Mouse (Mus musculus) erythroblast, embryonic 14.5 days (primary cell): Measurements from ENCODE around the gene Mbd5. TPM values are rescaled to one million over a fixed set of nuclear protein-coding genes. Genes with fewer than 3 reads are reported as not detected.

Experiments used
- H3K27me3 ChIP-seq: 2 replicates; pipeline ENCODE4 v1.6.1; 2012; ENCODE audit warnings: inconsistent platforms; ENCODE audit not compliant: control insufficient read depth
- H3K36me3 ChIP-seq: 2 replicates; pipeline ENCODE4 v1.6.1; 2012; ENCODE audit warnings: mild to moderate bottlenecking, inconsistent platforms; ENCODE audit not compliant: control insufficient read depth
- H3K4me1 ChIP-seq: 2 replicates; pipeline ENCODE4 v1.6.1; 2012; ENCODE audit warnings: inconsistent platforms; ENCODE audit not compliant: control insufficient read depth
- H3K4me3 ChIP-seq: replicated peaks from 2 replicates; pipeline ENCODE3; 2012; ENCODE audit warnings: moderate library complexity, mild to moderate bottlenecking, inconsistent platforms
- H3K9me3 ChIP-seq: 2 replicates; pipeline ENCODE4 v1.6.1; 2012; ENCODE audit warnings: low read length, inconsistent platforms, mixed read lengths; ENCODE audit not compliant: control insufficient read depth
- GATA1 ChIP-seq: IDR thresholded peaks from 2 replicates; pipeline ENCODE4 v1.6.1; 2012; ENCODE audit warnings: low read length, inconsistent platforms, mixed read lengths
- TAL1 ChIP-seq: IDR thresholded peaks from 3 replicates; pipeline ENCODE4 v1.6.1; 2012; ENCODE audit warnings: low read length, inconsistent platforms, mixed read lengths
- polyA plus RNA-seq: library from polyadenylated mRNA; stranded (reverse); fragments of >175 nt; gene quantifications from 2 replicates; pipeline ENCODE4 v1.2.3, GENCODE M21; 2012

The Mbd5 gene
- polyA plus RNA-seq, 1 experiment, result 0.02 TPM

GRCm38 (mm10) chr2:49286965-49287364, 337.7 kb downstream of the Mbd5 start:
- H3K9me3 ChIP-seq, result 0 out of 2 replicates have a peak, but pooled peaks cover 2% of the 10 kb centered on the region
- no peak for TF ChIP-seq TAL1
- TF ChIP-seq GATA1, result no peak
- no peaks in the 10 kb centered on the region for H3K27me3 ChIP-seq
- H3K36me3 ChIP-seq, result no peaks in the 10 kb centered on the region
- no peaks in the 10 kb centered on the region for H3K4me1 ChIP-seq
- H3K4me3 ChIP-seq, result no peak overlapping the region

GRCm38 (mm10) chr2:49291709-49292108, 342.4 kb downstream of the Mbd5 start:
- 0 out of 2 replicates have a peak, but pooled peaks cover 2% of the 10 kb centered on the region for H3K9me3 ChIP-seq
- TF ChIP-seq GATA1, result no peak
- no peak for TF ChIP-seq TAL1

GRCm38 (mm10) chr2:49312629-49313447, 363.5 kb downstream of the Mbd5 start:
- Histone ChIP-seq H3K4me1 (no peaks in the 10 kb centered on the region), H3K4me3 (peak overlapping the region; percentile 51), H3K36me3 (no peaks in the 10 kb centered on the region), H3K9me3 (no peaks in the 10 kb centered on the region), H3K27me3 (no peaks in the 10 kb centered on the region)
- TF ChIP-seq TAL1, result no peak
- no peak for TF ChIP-seq GATA1

More at GRCm38 (mm10) chr2:49291709-49292108, 342.4 kb downstream of the Mbd5 start:
- Histone ChIP-seq H3K36me3 (no peaks in the 10 kb centered on the region), H3K4me3 (no peak overlapping the region), H3K27me3 (no peaks in the 10 kb centered on the region), H3K4me1 (no peaks in the 10 kb centered on the region)

GRCm38 (mm10) chr2:49333594-49333993, 384.3 kb downstream of the Mbd5 start:
- H3K36me3 ChIP-seq, result no peaks in the 10 kb centered on the region
- no peaks in the 10 kb centered on the region for H3K9me3 ChIP-seq
- H3K27me3 ChIP-seq, result no peaks in the 10 kb centered on the region
- H3K4me1 ChIP-seq, result no peaks in the 10 kb centered on the region
- no peak overlapping the region for H3K4me3 ChIP-seq
- TF ChIP-seq TAL1 (no peak), GATA1 (no peak)

- H3K36me3 ChIP-seq, result no peaks in the 10 kb centered on the region
- H3K9me3 ChIP-seq, result no peaks in the 10 kb centered on the region
- no peaks in the 10 kb centered on the region for H3K4me1 ChIP-seq
- TF ChIP-seq TAL1, result no peak
- TF ChIP-seq GATA1, result no peak
- H3K27me3 ChIP-seq, result no peaks in the 10 kb centered on the region
- no peak overlapping the region for H3K4me3 ChIP-seq
Measured at GRCm38 (mm10) chr2:49335267-49335666, 386.0 kb downstream of the Mbd5 start.

- Histone ChIP-seq H3K27me3 (no peaks in the 10 kb centered on the region), H3K4me1 (no peaks in the 10 kb centered on the region), H3K36me3 (no peaks in the 10 kb centered on the region), H3K9me3 (no peaks in the 10 kb centered on the region), H3K4me3 (no peak overlapping the region)
- TF ChIP-seq TAL1 (no peak), GATA1 (no peak)
Measured at GRCm38 (mm10) chr2:49344287-49344686, 395.0 kb downstream of the Mbd5 start.

GRCm38 (mm10) chr2:49345786-49346185, 396.5 kb downstream of the Mbd5 start:
- Histone ChIP-seq H3K36me3 (no peaks in the 10 kb centered on the region), H3K4me1 (no peaks in the 10 kb centered on the region), H3K4me3 (no peak overlapping the region), H3K27me3 (no peaks in the 10 kb centered on the region), H3K9me3 (no peaks in the 10 kb centered on the region)
- TF ChIP-seq GATA1 (no peak), TAL1 (no peak)

- no peaks in the 10 kb centered on the region for H3K36me3 ChIP-seq
- no peak for TF ChIP-seq TAL1
- no peak for TF ChIP-seq GATA1
- no peaks in the 10 kb centered on the region for H3K27me3 ChIP-seq
Measured at GRCm38 (mm10) chr2:49349813-49350212, 400.5 kb downstream of the Mbd5 start.

GRCm38 (mm10) chr2:49350852-49351251, 401.5 kb downstream of the Mbd5 start:
- H3K27me3 ChIP-seq, result no peaks in the 10 kb centered on the region
- no peaks in the 10 kb centered on the region for H3K36me3 ChIP-seq
- H3K9me3 ChIP-seq, result no peaks in the 10 kb centered on the region
- no peaks in the 10 kb centered on the region for H3K4me1 ChIP-seq
- no peak for TF ChIP-seq TAL1
- no peak overlapping the region for H3K4me3 ChIP-seq

More at GRCm38 (mm10) chr2:49349813-49350212, 400.5 kb downstream of the Mbd5 start:
- H3K9me3 ChIP-seq, result no peaks in the 10 kb centered on the region
- H3K4me3 ChIP-seq, result no peak overlapping the region
- H3K4me1 ChIP-seq, result no peaks in the 10 kb centered on the region

GRCm38 (mm10) chr2:49354066-49354465, 404.8 kb downstream of the Mbd5 start:
- TF ChIP-seq TAL1 (no peak), GATA1 (no peak)
- Histone ChIP-seq H3K4me3 (no peak overlapping the region), H3K9me3 (no peaks in the 10 kb centered on the region), H3K36me3 (no peaks in the 10 kb centered on the region), H3K27me3 (no peaks in the 10 kb centered on the region), H3K4me1 (no peaks in the 10 kb centered on the region)
